Mouse (Mus musculus): ENCODE measurements around the gene Mustn1.

DNA sequence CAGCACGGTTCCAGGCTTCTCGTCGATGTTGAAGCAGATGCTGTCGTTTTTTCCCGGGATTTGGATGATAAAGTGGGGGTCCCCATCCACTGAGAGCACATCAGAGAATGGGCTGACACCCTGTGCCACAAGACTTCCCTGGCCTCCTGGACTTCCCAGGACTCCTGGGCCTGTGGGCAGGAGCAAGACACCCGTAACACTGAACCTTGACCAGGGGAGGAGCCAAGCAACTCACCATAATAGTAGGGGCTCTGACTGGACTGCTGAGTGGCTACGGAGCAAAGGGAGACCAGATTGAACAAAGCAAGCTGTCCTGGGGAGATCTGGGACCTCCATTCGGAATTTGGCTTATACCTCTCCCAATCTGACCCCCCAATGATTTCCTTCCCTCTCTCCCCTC, 33.6 kb downstream of the Mustn1 start:
- no peak for TF ChIP-seq POLR2A (IDR thresholded peaks at IDR 0.05; ENCODE audit: low read depth, low read length)
- no peak for TF ChIP-seq CTCF (conservative IDR thresholded peaks at IDR 0.05; ENCODE audit: insufficient read depth, insufficient read length, low read depth, low read length)

All from kidney, adult 2 months (tissue).